Mouse (Mus musculus) brain, embryonic 14.5 days (tissue): ENCODE results near the gene Kcnq1.

ENCODE experiments used
- CTCF ChIP-seq: fragments of 200-500 bp; IDR thresholded peaks from 2 replicates; pipeline ENCODE4 v1.5.1; 2012; ENCODE audit warnings: inconsistent platforms, mild to moderate bottlenecking, moderate library complexity, borderline replicate concordance; ENCODE audit not compliant: insufficient read depth, insufficient read length; ENCODE audit errors: extremely low read depth
- POLR2A ChIP-seq: fragments of 200-500 bp; IDR thresholded peaks from 2 replicates; pipeline ENCODE4 v1.6.1; 2012; ENCODE audit warnings: mild to moderate bottlenecking, inconsistent platforms, borderline replicate concordance; ENCODE audit not compliant: poor library complexity, insufficient read depth, insufficient read length, severe bottlenecking; ENCODE audit errors: extremely low read depth

DNA sequence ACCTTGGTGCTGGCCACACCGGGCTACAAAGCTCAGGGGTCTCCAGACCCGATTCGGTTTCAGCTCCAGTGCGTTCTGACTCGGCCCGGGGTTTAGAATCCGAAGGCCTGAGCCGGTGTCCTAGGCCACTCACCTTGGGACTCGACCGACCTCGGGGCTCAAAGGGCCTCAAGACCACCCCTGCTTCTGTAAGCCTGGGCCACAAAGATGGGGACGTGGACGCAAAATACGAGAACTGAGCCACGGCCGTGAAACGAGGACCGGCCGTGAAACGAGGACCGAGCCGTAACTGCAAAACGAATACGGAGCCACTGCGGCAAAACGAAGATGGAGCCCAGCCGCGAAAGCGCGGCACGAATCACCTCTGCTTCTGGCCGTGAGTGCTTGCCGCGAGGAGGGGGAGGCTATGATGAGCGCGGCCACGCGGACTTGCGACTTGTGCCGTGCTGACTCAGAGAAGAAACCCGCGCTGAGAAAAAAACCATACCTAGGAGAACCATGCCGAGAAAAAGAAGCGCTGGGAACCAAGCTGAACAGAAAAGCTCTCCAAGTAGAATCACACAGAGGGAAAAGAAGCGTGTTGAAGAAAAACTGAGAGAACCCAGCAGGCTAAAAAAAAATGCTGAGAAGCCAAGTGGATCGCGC lies 189.3 kb downstream of the Kcnq1 start:
- TF ChIP-seq CTCF, result no peak
- TF ChIP-seq POLR2A, result no peak
